Mouse (Mus musculus) kidney, adult 11 months (tissue): ENCODE data around the gene Nos3.

Experiments
- DNase-seq: peaks from one replicate; pipeline ENCODE4 v3.0.0; 2022

Gene Nos3

DNA sequence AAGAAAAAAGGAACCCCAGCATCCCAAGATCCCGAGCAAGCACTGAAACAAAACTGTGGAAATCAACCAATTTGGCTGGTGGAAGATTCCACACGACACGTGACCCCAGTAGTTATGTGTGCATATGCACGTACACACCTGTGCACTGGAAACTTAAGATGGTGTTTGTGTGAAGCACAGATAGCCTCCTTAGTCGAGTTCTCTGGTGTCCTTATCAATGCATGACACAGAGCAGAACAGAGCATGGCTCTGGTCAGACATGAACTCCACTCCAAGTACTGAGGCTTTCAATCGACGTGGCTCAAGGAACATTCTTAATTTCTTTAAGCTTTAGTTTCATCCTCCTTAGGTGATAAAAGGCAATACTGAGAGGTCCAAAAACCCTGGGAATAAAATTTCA, 18.3 kb upstream of the Nos3 start:
- DNase-seq: no peak

DNA sequence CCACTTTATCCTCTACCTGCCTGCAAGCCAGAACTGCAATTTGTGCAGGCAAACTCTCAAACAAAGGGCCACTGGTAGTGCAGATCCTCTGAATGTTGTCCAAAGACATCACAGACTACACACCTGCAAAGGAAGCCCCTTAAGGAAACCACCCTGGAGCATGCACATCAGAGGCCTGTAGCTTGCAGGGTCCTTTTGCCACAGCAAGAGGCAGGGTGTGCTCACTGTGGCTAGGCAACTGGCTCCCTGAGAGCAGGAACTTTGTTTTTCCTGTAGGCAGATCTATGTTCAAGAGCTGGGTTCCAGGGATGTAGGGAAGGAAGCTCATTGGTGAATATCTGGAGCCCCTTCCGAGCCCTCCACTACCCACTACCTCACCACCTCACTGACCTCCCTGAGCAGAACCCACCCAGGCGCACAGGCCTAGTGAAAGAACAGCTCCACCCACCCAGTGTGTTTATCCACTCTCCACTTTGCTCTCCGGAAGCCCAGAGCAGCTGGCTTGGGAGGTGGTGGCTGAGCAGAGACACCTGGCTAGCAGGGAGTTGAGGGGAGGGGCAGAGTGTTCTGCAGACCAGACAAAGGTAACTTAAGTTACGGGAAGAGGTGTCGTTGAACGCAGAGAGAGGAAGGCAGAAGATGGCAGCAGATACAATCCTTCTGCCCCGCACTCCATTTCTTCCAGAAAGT, 17.3 kb upstream of the Nos3 start:
- no peak for DNase-seq

- DNase-seq: peak; percentile 52
These were observed 16.5 kb upstream of the Nos3 start for GRCm38 (mm10) chr5:24348128-24348527.

DNA sequence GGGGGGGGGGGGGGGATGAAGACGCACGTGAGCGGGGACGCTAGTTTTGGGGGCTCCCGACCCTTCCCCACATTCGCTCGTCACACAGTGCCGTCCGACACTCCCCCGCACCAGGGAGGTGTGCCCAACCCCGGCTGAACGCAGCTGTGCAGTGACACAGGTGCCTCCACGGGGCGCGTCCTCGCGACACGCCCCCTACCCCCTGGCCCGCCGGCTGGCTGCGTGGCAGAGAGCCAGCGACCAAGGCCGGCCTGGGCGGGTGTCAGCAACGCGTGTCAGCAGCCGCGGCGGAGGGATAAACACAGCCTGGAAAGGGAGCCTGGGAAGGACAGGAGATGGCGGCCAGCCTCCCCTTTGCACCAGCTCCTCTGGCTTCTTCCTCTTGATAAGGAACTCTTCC, 16.1 kb upstream of the Nos3 start:
- DNase-seq: no peak

DNA sequence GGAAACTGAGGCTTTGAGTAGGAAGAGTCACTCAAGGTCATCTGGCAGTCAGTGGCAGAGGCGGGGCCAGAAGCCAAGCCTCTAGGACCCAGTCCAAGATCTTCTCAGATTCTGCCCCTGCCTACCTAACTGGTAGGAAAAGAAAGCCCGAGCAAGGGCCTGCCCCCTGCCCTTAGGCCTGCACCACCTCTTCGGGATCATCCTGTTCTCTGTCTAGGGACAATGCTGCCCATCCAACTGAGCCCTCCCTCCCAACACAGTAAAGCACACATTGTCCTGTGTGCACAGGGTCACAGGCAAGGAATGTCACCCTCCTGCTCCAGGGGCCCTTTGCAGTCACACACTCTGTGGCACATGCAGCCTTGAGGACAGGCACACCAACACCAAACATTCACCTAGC, 14.5 kb upstream of the Nos3 start:
- DNase-seq: no peak

DNA sequence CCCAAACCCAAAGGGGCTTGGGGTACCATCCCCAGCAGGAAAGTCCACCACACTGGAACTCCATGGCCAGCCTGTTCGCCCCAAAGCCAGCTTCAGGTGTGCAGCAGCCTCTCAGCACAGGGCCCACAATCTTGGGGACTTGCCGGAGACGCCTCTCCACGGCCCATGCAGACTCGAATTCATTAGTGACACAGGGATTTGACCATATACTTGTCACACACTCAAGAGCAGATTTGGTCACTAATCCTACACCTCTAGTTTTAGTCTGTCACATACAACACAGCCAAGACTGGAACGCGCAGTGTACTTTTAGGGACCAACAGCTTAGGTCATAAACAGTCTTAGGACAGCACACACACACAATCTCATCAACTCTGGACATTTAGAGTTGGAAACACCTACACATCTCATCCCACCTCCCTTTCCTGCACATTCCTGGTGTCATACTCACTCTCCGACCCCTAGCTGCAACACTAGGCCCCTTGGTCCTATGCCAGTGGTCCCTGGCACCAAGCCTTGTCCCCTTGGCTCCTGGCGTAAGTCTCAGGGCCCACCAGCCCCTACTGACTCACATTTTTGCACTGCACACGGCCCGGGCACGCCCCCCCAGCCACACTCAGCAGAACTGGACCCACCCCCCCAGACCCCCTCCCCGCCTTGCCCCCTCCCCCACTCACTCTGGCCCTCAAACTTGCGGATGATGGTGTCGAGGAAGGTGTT, 13.9 kb upstream of the Nos3 start:
- DNase-seq: no peak

GRCm38 (mm10) chr5:24351278-24351677, 13.3 kb upstream of the Nos3 start, which contains the start of gene Kcnh2:
TSS of gene Kcnh2 (minus strand) at chr5:24351604.
- no peak for DNase-seq

DNA sequence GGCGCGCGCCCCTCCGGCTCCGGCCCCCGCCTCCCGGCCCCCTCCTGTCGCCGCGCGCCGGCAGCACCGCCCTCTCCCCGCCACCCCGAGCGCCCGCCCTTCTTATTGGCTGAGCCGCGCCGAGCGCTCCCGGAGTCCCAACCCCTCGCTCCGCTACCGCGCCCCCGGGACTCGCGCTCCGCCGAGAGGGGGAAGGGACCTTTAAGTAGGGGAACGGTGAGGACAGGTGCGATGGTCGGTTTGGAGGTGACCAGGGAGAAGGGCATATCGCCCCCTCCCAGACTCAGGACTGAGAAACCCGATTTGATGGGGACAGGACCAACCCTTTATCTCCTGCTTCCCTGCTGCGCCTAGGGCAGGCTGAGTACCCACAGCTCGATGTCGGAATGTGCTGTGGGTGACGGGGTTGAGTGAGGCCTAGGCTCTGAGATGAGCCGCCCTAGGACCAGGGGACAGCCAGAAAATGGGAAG, 12.9 kb upstream of the Nos3 start:
- no peak for DNase-seq

DNA sequence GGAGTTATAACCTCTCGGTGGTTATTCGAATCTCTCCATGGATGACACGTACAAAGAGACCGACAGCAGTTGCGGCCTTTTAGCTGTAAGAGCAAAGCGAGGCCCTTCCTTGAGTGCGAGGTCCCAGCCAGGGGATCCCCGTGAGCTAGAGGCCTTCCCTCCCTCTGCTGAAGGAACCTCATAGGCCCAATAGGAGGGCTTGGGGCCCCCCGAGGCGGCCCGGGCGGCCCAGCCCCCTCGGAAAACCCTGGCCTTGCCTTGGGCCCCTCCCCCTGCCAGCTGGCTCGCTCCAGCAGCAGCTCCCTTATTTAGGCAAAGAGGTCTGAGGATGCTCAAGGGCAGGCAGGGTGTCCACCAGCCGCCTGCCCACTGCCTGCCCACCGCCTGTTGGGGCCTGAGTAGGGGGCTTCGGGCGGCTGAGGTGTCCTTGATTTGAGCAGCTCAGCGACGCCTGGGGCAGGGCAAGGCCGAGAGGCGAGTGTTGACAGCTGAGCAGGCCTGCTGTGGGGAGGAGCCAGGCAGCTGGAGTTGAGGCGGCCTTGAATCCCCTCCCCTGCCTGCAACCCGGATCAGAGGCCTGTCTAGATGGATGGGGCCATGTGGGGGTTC, 12.3 kb upstream of the Nos3 start:
- no peak for DNase-seq

DNA sequence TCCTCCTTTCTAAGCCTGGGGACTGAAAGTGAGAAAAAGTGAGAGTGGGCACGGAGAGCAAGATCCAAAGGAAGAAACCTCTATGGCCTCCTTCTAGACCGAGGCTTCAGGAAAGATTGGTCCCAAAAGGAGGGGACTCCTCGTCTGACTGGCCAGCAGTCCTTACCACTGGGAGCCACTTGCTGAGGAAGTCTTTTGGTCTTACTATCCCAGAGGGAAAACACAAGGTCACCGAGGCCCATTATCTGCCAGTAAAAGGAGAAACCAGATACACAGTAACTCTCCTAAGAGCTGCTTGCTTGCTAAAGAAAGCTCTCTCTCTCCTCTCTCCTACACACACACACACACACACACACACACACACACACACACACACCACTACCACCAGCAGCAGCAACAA, 11.3 kb upstream of the Nos3 start:
- no peak for DNase-seq

- no peak for DNase-seq
These were observed 7.8 kb upstream of the Nos3 start for GRCm38 (mm10) chr5:24356764-24357163.

- peak; percentile 57 for DNase-seq
These were observed 7.1 kb upstream of the Nos3 start for GRCm38 (mm10) chr5:24357461-24357860.

GRCm38 (mm10) chr5:24360792-24361454, 3.7 kb upstream of the Nos3 start:
- DNase-seq: peak; percentile 65

DNA sequence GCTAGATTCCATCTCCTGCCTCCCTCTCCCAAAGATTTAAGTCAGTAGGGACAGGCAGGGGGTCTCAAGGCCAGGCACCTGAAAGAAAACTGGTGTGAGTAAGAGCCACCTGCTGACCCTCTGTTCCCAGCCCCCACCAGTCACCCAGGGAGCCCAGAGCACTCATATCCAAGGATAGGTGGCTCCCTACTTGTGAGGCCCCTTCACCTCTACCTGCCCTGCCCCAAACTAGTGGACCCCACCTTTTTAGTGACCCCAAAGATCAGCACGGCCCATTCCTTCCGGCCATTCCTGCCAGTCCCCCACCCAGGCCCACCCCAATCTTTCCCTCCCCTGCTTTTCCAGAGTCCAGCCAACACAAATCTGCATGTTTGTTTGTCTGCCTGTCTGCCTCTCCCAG, 1.1 kb upstream of the Nos3 start:
- DNase-seq: no peak

DNA sequence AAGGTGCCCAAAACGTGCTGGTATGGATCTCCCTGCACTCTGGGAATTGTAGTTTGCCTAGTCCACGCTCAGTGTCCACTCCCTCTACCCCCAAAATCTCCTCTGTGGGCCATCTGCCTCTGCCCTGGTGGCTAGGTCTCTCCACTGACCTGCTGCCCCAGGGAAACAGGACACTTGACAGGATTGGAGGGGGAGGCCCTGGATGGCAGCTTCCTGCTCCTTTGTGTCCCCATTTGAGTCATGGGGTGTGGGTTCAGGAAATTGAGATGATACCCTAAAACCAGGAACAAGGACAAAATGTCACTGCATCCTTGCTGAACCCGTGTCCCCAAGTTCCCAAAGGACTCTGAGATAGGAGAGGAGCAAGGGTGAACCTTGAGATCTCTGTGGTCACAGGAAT, 549 bp upstream of the Nos3 start:
- DNase-seq: no peak

DNA sequence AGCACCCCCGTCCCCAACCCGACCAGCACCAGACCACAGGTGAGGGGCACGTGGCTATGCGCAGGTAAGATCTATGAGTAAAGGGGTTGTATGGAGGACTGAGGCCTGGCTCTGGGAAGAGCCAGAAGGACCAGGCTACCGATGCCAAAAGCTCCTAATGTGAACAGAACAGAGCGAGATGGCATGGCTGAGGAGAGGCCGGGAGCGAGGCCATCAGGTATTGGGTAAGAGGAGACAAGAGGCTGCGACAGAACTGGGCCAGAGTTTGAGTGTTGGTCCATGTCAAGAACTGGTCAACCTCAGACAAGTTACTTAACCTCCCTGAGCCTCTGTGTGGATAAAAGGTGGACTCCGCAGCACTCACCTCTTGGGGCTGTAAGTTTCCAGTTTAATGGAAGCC, 353 bp downstream of the Nos3 start:
- DNase-seq: no peak

- no peak for DNase-seq
These were observed 918 bp downstream of the Nos3 start for GRCm38 (mm10) chr5:24365528-24365927.

GRCm38 (mm10) chr5:24366426-24366825, 1.8 kb downstream of the Nos3 start:
- no peak for DNase-seq

GRCm38 (mm10) chr5:24369767-24370166, 5.2 kb downstream of the Nos3 start:
- DNase-seq: no peak

DNA sequence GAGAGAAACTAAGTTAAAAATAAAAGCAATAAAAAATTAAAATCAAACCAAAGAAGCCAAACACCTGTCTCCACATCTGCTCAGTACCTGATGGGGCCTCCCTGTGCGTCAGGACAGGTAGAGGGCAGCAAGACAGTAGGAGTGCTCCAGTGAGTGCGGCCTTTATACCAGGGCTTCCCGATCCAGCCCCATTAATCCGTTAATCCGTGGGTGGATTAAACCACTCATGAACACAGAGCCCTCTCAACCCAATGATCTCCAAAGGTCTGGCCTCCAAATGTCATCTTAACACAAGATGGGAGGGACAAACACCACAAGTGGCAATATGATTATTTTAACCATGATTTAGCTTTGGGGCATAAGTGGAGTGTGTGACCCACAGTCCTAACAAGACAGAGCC, 9.2 kb downstream of the Nos3 start:
- no peak for DNase-seq

- no peak for DNase-seq
These were observed 9.6 kb downstream of the Nos3 start for GRCm38 (mm10) chr5:24374216-24374615.

DNA sequence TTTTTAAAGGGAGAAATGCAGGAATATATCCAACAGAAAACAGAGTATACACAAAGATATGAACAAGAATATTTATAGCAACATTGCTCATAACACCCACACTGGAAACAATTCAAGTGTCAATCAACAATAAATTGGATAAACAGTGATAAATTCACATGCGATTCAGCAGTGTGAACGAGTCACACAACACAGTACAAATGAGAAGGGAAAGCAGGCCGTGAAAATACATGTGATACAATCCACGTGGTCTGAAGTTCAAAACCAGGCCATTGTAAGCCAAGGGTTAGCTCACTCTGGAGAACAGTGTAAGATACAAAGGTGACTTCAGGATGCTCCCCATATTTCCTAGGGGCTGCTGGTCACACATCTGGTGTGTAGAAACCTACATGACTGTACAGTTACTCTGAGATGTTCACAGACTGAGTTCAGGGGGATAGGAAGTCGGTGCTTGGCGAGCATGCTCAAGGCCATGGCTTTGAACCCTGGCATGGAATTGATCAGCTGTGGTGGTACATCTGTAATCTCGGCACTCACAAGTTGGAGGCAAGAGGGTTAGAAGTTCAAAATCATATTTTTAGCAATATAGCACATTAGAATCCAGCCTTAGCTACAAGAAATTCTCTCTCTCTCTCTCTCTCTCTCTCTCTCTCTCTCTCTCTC, 10.2 kb downstream of the Nos3 start:
- DNase-seq: no peak

DNA sequence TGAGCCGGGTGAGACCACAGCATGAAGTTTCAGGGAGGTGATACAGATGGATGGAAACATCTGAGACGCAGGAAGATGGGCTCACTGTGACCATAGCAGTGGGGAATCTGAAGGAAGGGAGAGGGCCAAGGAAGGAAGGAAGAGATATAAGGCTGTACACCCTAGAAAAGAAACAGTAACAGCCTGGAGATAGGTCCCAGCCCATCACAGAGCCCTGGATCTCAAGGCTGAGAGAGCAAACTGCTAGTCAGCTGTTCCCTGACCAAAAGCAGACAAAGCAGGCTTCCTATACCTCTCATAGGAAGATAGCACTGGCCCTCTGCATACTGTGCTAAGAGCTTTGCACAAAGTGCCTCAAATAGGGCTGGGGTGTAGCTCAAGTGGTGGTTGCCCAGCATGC, 14.1 kb downstream of the Nos3 start:
- DNase-seq: no peak
